Mouse (Mus musculus) c-Kit-positive CD71-negative TER-119-negative erythroid progenitor cells, embryonic 14.5 days (primary cell): Measurements from ENCODE around the gene Atp2b2.

ENCODE experiments used
- DNase-seq: peaks from one replicate; pipeline ENCODE4 v3.0.0-alpha.2; 2013; ENCODE audit warnings: low read depth

Gene Atp2b2

GRCm38 (mm10) chr6:113941324-113941723 is 101.1 kb downstream of the Atp2b2 start:
- DNase-seq: no peak

GRCm38 (mm10) chr6:113939442-113939841 is 103.0 kb downstream of the Atp2b2 start:
- DNase-seq: no peak

GRCm38 (mm10) chr6:113936811-113937508 is 105.5 kb downstream of the Atp2b2 start:
- no peak for DNase-seq

- no peak for DNase-seq
Measured at GRCm38 (mm10) chr6:113936111-113936510, 106.3 kb downstream of the Atp2b2 start.

GRCm38 (mm10) chr6:113934692-113935091 is 107.7 kb downstream of the Atp2b2 start:
- DNase-seq: no peak

GRCm38 (mm10) chr6:113933261-113934151 is 108.9 kb downstream of the Atp2b2 start:
- no peak for DNase-seq

- no peak for DNase-seq
Measured at GRCm38 (mm10) chr6:113929191-113929875, 113.1 kb downstream of the Atp2b2 start.

- no peak for DNase-seq
Measured at GRCm38 (mm10) chr6:113923249-113923648, 119.2 kb downstream of the Atp2b2 start.

GRCm38 (mm10) chr6:113920466-113920865 is 121.9 kb downstream of the Atp2b2 start:
- no peak for DNase-seq

- DNase-seq: no peak
Measured at GRCm38 (mm10) chr6:113912753-113913152, 129.7 kb downstream of the Atp2b2 start.

GRCm38 (mm10) chr6:113911094-113911493 is 131.3 kb downstream of the Atp2b2 start:
- peak; percentile 12 for DNase-seq

GRCm38 (mm10) chr6:113910411-113911055 is 131.9 kb downstream of the Atp2b2 start:
- no peak for DNase-seq

GRCm38 (mm10) chr6:113909836-113910235 is 132.6 kb downstream of the Atp2b2 start:
- no peak for DNase-seq

GRCm38 (mm10) chr6:113908066-113908465 is 134.3 kb downstream of the Atp2b2 start:
- DNase-seq: no peak

GRCm38 (mm10) chr6:113904406-113904805 is 138.0 kb downstream of the Atp2b2 start:
- DNase-seq: no peak

GRCm38 (mm10) chr6:113896023-113896422 is 146.4 kb downstream of the Atp2b2 start:
- no peak for DNase-seq

- DNase-seq: no peak
Measured at GRCm38 (mm10) chr6:113894008-113894407, 148.4 kb downstream of the Atp2b2 start.

GRCm38 (mm10) chr6:113892091-113892674 is 150.2 kb downstream of the Atp2b2 start:
- DNase-seq: no peak

- DNase-seq: no peak
Measured at GRCm38 (mm10) chr6:113891225-113891967, 151.0 kb downstream of the Atp2b2 start.

GRCm38 (mm10) chr6:113890858-113891213 is 151.6 kb downstream of the Atp2b2 start:
- DNase-seq: no peak
